Mouse (Mus musculus): Measurements from ENCODE around the gene Nap1l1. TPM values are rescaled to one million over a fixed set of nuclear protein-coding genes. Genes with fewer than 3 reads are reported as not detected.

The Nap1l1 gene
- polyA plus RNA-seq, 1 experiment from 2014 or later = 209 TPM

- Histone ChIP-seq H3K36me3 (ENCODE audit: insufficient read depth, low read length) (no peaks in the 10 kb centered on the region), H3K9ac (replicated peaks; ENCODE audit: low read length) (no peak overlapping the region), H3K4me1 (ENCODE audit: insufficient read depth, low read length) (peaks cover 47% of the 10 kb centered on the region), H3K9me3 (ENCODE audit: low read length) (no peaks in the 10 kb centered on the region), H3K4me2 (replicated peaks; ENCODE audit: low read depth, low read length) (no peak overlapping the region), H3K4me3 (ENCODE audit: low read length) (no peak overlapping the region), H3K27me3 (ENCODE audit: insufficient read depth, low read length) (no peaks in the 10 kb centered on the region), H3K27ac (ENCODE audit: low read length) (peak overlapping the region; percentile 86)
- WGBS = 40% methylated on average over 9 of the region's 9 CpGs
- ATAC-seq (ENCODE audit: low FRiP score, low TSS enrichment) = peak; percentile 55; the same call in 1 of the 2 replicates
Measured at GRCm38 (mm10) chr10:111540678-111541077, 67.7 kb downstream of the Nap1l1 start.

DNA sequence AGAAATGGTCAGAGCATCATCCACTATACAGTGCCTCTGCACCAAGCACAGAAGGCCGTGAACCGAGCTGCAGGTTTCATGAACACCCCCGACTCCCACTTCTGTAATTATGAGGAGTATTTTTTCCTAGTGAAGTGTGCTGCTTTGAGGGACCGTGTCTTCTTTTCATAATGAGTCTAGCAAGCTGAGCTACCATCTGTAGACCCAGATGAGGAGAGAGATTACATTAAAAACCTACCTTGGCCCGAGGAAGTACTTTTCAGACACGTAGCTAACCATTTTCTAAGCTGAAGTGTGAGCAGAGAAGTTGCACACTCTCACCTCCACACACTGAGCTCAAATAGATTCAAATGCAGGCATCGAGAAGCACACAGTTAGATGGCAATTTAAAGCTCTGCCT is 70.1 kb downstream of the Nap1l1 start:
- Histone ChIP-seq H3K9me3 (ENCODE audit: low read length) (no peaks in the 10 kb centered on the region), H3K9ac (replicated peaks; ENCODE audit: low read length) (no peak overlapping the region), H3K27me3 (ENCODE audit: insufficient read depth, low read length) (no peaks in the 10 kb centered on the region), H3K27ac (ENCODE audit: low read length) (no peak overlapping the region; the same call in 1 of the 2 replicates), H3K4me1 (ENCODE audit: insufficient read depth, low read length) (peaks cover 40% of the 10 kb centered on the region), H3K36me3 (ENCODE audit: insufficient read depth, low read length) (no peaks in the 10 kb centered on the region), H3K4me3 (ENCODE audit: low read length) (no peak overlapping the region), H3K4me2 (replicated peaks; ENCODE audit: low read depth, low read length) (no peak overlapping the region)
- no peak for ATAC-seq (ENCODE audit: low FRiP score, low TSS enrichment)
- 76% methylated on average over 7 of the region's 7 CpGs for WGBS

- H3K4me3 ChIP-seq (ENCODE audit: low read length) = no peak overlapping the region
- peak; percentile 62 for ATAC-seq (ENCODE audit: low FRiP score, low TSS enrichment)
- H3K27me3 ChIP-seq (ENCODE audit: insufficient read depth, low read length) = no peaks in the 10 kb centered on the region
- H3K9me3 ChIP-seq (ENCODE audit: low read length) = no peaks in the 10 kb centered on the region
- no peak overlapping the region for H3K4me2 ChIP-seq (replicated peaks; ENCODE audit: low read depth, low read length)
- H3K4me1 ChIP-seq (ENCODE audit: insufficient read depth, low read length) = peaks cover 34% of the 10 kb centered on the region
- no peak overlapping the region for H3K27ac ChIP-seq (ENCODE audit: low read length)
- H3K9ac ChIP-seq (replicated peaks; ENCODE audit: low read length) = no peak overlapping the region
- WGBS = 27% methylated on average over 7 of the region's 7 CpGs
- H3K36me3 ChIP-seq (ENCODE audit: insufficient read depth, low read length) = no peaks in the 10 kb centered on the region
Measured at GRCm38 (mm10) chr10:111543781-111544260, 70.8 kb downstream of the Nap1l1 start.

DNA sequence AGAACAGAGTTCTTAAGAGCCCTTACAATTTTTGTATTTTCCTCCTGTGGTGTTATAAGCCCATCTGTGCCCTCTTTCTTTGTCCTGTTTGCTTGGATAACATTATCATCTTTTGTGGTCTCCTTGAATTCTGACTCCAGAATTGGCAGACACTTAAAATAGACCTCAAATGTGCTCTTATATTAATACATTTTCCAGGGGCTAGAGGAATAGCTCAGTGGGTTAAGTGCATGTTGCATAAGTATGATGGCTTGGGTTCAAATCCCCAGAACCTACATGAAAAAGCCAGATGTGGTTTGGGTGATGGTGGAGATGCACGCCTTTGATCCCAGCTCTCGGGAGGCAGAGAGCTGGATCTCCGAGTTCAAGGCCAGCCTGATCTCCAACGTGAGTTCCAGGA is 71.3 kb downstream of the Nap1l1 start:
- Histone ChIP-seq H3K36me3 (ENCODE audit: insufficient read depth, low read length) (no peaks in the 10 kb centered on the region), H3K4me3 (ENCODE audit: low read length) (no peak overlapping the region), H3K27ac (ENCODE audit: low read length) (no peak overlapping the region), H3K9ac (replicated peaks; ENCODE audit: low read length) (no peak overlapping the region), H3K9me3 (ENCODE audit: low read length) (no peaks in the 10 kb centered on the region), H3K4me2 (replicated peaks; ENCODE audit: low read depth, low read length) (no peak overlapping the region), H3K4me1 (ENCODE audit: insufficient read depth, low read length) (peaks cover 29% of the 10 kb centered on the region), H3K27me3 (ENCODE audit: insufficient read depth, low read length) (no peaks in the 10 kb centered on the region)
- WGBS = 82% methylated on average over 4 of the region's 4 CpGs
- ATAC-seq (ENCODE audit: low FRiP score, low TSS enrichment) = no peak

DNA sequence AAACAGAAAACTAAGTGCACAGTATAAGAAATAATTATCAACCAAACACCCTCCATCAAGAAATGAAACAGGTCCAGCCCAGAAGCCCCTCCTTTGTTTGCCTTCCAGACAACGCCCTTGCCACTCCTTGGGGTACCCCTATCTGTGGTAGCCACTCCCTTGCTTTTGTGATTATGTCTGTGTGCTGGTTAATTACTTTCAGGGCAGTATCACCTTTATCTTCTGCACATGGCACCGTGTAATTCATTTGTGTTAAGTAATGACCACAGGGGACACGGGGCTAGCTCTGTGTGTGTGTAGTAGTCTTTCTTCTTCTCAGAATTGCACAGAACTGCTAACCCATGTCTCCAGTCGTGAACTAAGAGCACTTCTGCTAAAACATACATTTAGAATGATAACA is 72.6 kb downstream of the Nap1l1 start:
- Histone ChIP-seq H3K9me3 (ENCODE audit: low read length) (no peaks in the 10 kb centered on the region), H3K27me3 (ENCODE audit: insufficient read depth, low read length) (no peaks in the 10 kb centered on the region), H3K9ac (replicated peaks; ENCODE audit: low read length) (no peak overlapping the region), H3K27ac (ENCODE audit: low read length) (no peak overlapping the region), H3K4me1 (ENCODE audit: insufficient read depth, low read length) (peaks cover 23% of the 10 kb centered on the region), H3K4me2 (replicated peaks; ENCODE audit: low read depth, low read length) (no peak overlapping the region), H3K36me3 (ENCODE audit: insufficient read depth, low read length) (no peaks in the 10 kb centered on the region), H3K4me3 (ENCODE audit: low read length) (no peak overlapping the region)
- no peak for ATAC-seq (ENCODE audit: low FRiP score, low TSS enrichment)
- WGBS = 76% methylated on average over 4 of the region's 4 CpGs

Other genes starting within 250 kb of the Nap1l1 start
- gene Bbs10, start 174.5 kb upstream of the Nap1l1 start, polyA plus RNA-seq (2015; fragmentation: Nextera tagmentation; extraction: Ambion mirVana) = 7.4 and 8.1 TPM in 2 replicates
- gene Phlda1, start 33.1 kb downstream of the Nap1l1 start, polyA plus RNA-seq (2015; fragmentation: Nextera tagmentation; extraction: Ambion mirVana) = 27.3 and 36.6 TPM in 2 replicates

Measured in kidney, embryonic 16.5 days (tissue).